Mouse (Mus musculus) CH12.LX (cell line): ENCODE results near the gene P4ha2.

Experiments
- GABPA ChIP-seq: IDR thresholded peaks from 2 replicates; pipeline ENCODE4 v1.6.1; 2012; ENCODE audit warnings: low read depth, low read length, improper control_type of control experiment, inconsistent platforms; ENCODE audit not compliant: insufficient replicate concordance
- ZC3H11A ChIP-seq: IDR thresholded peaks from 2 replicates; pipeline ENCODE4 v1.6.1; 2012; ENCODE audit warnings: low read depth, mild to moderate bottlenecking, inconsistent platforms, low read length, improper control_type of control experiment

DNA sequence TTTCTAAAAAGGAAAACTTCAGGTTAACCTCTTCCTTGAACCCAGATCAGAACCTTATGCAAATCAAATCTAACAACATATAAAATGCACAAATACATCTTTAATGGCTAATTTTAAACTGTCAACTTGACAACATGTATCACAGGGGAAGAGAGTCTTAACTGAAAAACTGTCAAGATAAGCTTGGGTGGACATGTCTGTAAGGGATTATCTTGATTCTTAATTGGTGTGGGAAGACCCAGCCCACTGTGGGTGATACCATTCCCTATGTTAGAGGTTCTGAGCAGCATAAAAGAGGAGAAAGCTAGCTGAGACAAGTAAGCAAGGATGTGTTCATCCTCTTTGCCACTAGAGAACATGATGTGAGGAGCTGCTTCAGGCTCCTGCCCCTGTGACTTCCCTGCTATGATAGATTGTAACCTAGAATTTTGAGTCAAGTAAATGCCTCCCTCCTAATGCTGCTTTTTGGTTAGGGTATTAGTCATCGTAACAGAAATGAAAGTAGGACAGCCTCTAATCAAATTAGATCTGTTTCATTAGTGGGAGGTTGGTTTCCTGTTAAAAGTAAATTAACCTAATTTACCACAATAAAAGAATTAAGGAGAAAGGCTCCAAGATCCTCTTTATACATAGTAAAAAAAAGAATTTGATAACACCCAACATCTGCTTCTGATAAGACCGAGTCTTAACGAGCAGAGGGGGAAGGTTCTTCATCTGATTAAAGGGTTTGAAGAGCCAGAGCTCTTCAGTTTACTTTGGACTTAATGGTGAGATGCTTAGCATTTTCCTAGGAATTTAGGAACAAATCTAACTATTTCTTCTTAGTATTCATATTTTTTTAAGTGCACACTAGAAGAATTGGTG is 69.8 kb downstream of the P4ha2 start:
- TF ChIP-seq GABPA (no peak), ZC3H11A (no peak)
